Mouse (Mus musculus): ENCODE measurements at regions not wholly inside any gene's neighbourhood (a gene's known extent, or its start where the extent isn't known, plus 50 kb on each side); places are given as distances from the start of the nearest gene placed in this dataset.

DNA sequence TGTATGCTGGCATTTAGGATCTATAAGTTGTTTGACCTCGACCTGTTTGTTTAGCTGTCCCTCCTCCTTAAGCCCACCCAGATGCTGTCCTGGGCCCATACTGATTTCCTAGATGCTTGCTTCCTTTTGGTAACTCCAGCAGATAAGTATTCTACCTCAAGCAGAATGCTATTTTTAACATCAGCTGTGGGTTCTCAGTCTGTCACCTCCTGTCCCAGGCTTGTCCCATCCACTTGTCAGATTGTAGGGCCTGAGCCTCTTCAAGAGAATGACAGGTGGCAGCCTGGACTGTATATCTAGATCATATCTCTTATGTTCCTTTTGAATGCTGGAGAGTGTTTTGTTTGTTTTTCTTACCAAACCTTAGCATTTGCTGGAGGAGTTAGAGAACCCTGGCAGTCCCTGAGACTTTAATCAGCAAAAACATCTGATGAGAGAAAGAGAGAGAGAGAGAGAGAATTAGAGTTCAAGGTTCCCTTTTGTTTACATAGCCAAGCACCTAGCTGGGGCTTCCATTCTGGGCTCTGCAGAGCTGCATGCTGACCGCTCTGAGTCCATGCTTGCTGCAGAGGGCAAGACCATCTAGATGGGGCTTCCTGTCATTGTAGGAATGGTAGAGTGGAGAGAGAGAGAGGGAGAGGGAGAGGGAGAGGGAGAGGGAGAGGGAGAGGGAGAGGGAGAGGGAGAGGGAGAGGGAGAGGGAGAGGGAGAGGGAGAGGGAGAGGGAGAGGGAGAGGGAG is 89.7 kb upstream of the Map1b start:
- no peak for TF ChIP-seq CTCF (IDR thresholded peaks at IDR 0.05; ENCODE audit: low read depth)
- TF ChIP-seq EP300 (IDR thresholded peaks at IDR 0.05; ENCODE audit: low read depth) = no peak
